Mouse (Mus musculus) stomach, postnatal 0 days (tissue): ENCODE measurements around the gene Abi2.

Experiments
- CTCF ChIP-seq: IDR thresholded peaks from 2 replicates; pipeline ENCODE4 v1.5.1; 2016; ENCODE audit warnings: antibody characterized with exemption, low read depth, mild to moderate bottlenecking, moderate library complexity
- EP300 ChIP-seq: optimal IDR thresholded peaks from 2 replicates; pipeline ENCODE3; 2016; ENCODE audit warnings: antibody characterized with exemption

- TF ChIP-seq CTCF (peak; percentile 58), EP300 (no peak)
These were observed 37.6 kb downstream of the Abi2 start for GRCm38 (mm10) chr1:60447067-60447466.
